Mouse (Mus musculus) left cerebral cortex, postnatal 10 days (tissue): Measurements from ENCODE around the gene Nipsnap3a. TPM values are rescaled to one million over a fixed set of nuclear protein-coding genes. Genes with fewer than 3 reads are reported as not detected.

Experiments
- DNase-seq, 2 experiments: peaks; one replicate each; pipeline ENCODE4 v3.0.0; 2021 to 2022; ENCODE audit warnings: low spot score in 2 of 2, mixed read lengths in 1 of 2; ENCODE audit errors: extremely low spot score in 1 of 2
- intact Hi-C: fragments of 180-260 bp; cut with DNase I; formaldehyde crosslinking; loops from one replicate; pipeline ENCODE4 v1.15.1; 2025
- total RNA-seq, 2 experiments: library from RNA; stranded (reverse); gene quantifications; 2 replicates each; pipeline ENCODE4 v1.2.3; 2021

Nipsnap3a gene
- total RNA-seq = not detected

GRCm38 (mm10) chr4:52989248-52989647 lies at the start of gene Nipsnap3a:
TSS of gene Nipsnap3a (plus strand) at chr4:52989272.
- DNase-seq = peak in 1 of 2 experiments; percentile 21
- intact Hi-C loops = no loop called here

- intact Hi-C loops = no loop called here
- DNase-seq = no peak
Observed at GRCm38 (mm10) chr4:52946665-52947064, 42.4 kb upstream of the Nipsnap3a start.

- intact Hi-C loops = no loop called here
- no peak for DNase-seq
Observed at GRCm38 (mm10) chr4:52949005-52949404, 40.1 kb upstream of the Nipsnap3a start.

GRCm38 (mm10) chr4:52958693-52959092 lies 30.4 kb upstream of the Nipsnap3a start:
- DNase-seq = peak; percentile 35 to 60
- intact Hi-C loops = no loop called here

- intact Hi-C loops = no loop called here
- no peak for DNase-seq
Observed at GRCm38 (mm10) chr4:52964247-52964646, 24.8 kb upstream of the Nipsnap3a start, which contains the start of gene Olfr270. TSS of gene Olfr270 (plus strand) at chr4:52964547.

- intact Hi-C loops = no loop called here
- peak in 1 of 2 experiments; percentile 23 for DNase-seq
Observed at GRCm38 (mm10) chr4:52985216-52985615, 3.9 kb upstream of the Nipsnap3a start.

- intact Hi-C loops = no loop called here
- no peak for DNase-seq
Observed at GRCm38 (mm10) chr4:52986266-52986665, 2.8 kb upstream of the Nipsnap3a start.

- no peak for DNase-seq
- intact Hi-C loops = no loop called here
Observed at GRCm38 (mm10) chr4:52999449-52999848, 10.4 kb downstream of the Nipsnap3a start.

GRCm38 (mm10) chr4:53000154-53000553 lies 11.1 kb downstream of the Nipsnap3a start:
- intact Hi-C loops = no loop called here
- no peak for DNase-seq

- DNase-seq = no peak
- intact Hi-C loops = no loop called here
Observed at GRCm38 (mm10) chr4:53009183-53009582, 20.1 kb downstream of the Nipsnap3a start.

GRCm38 (mm10) chr4:53009871-53010270 lies 20.8 kb downstream of the Nipsnap3a start:
- no peak for DNase-seq
- intact Hi-C loops = no loop called here

GRCm38 (mm10) chr4:53011732-53012361 lies 22.8 kb downstream of the Nipsnap3a start, which contains the start of gene Nipsnap3b:
TSS of gene Nipsnap3b (plus strand) at chr4:53011880.
- intact Hi-C loops = no loop called here

GRCm38 (mm10) chr4:53014421-53014820 lies 25.3 kb downstream of the Nipsnap3a start:
- intact Hi-C loops = no loop called here
- no peak for DNase-seq

More at GRCm38 (mm10) chr4:53011732-53012361, 22.8 kb downstream of the Nipsnap3a start, which contains the start of gene Nipsnap3b:
- DNase-seq = peak; percentile 94 to 99

- no peak for DNase-seq
- intact Hi-C loops = no loop called here
Observed at GRCm38 (mm10) chr4:53015024-53015423, 26.0 kb downstream of the Nipsnap3a start.

GRCm38 (mm10) chr4:53018392-53018791 lies 29.3 kb downstream of the Nipsnap3a start:
- intact Hi-C loops = no loop called here
- DNase-seq = no peak

GRCm38 (mm10) chr4:53023189-53023925 lies 34.3 kb downstream of the Nipsnap3a start:
- DNase-seq = no peak
- intact Hi-C loops = no loop called here

- intact Hi-C loops = no loop called here
Observed at GRCm38 (mm10) chr4:53024397-53024796, 35.3 kb downstream of the Nipsnap3a start.

GRCm38 (mm10) chr4:53027811-53028210 lies 38.7 kb downstream of the Nipsnap3a start:
- no peak for DNase-seq
- intact Hi-C loops = no loop called here

More at GRCm38 (mm10) chr4:53024397-53024796, 35.3 kb downstream of the Nipsnap3a start:
- DNase-seq = no peak

- intact Hi-C loops = loop anchor here (5.0 to 10.0 kb wide), 2 partner anchors 324 to 562 kb away; no protein-coding TSS in a partner anchor
- DNase-seq = peak in 1 of 2 experiments; percentile 31
Observed at GRCm38 (mm10) chr4:53030326-53030948, 41.4 kb downstream of the Nipsnap3a start.
